Mouse (Mus musculus) bone marrow, adult 2 months (tissue): ENCODE results near the gene Il12b.

Source experiments
- CTCF ChIP-seq: fragments of 200-500 bp; IDR thresholded peaks from 2 replicates; pipeline ENCODE4 v1.5.1; 2011; ENCODE audit warnings: low read length, control low read depth; ENCODE audit not compliant: control insufficient read depth, insufficient read depth
- POLR2A ChIP-seq: fragments of 200-500 bp; IDR thresholded peaks from 2 replicates; pipeline ENCODE4 v1.6.1; 2011; ENCODE audit warnings: low read depth, mild to moderate bottlenecking, control low read depth, low read length, borderline replicate concordance; ENCODE audit not compliant: control insufficient read depth

DNA sequence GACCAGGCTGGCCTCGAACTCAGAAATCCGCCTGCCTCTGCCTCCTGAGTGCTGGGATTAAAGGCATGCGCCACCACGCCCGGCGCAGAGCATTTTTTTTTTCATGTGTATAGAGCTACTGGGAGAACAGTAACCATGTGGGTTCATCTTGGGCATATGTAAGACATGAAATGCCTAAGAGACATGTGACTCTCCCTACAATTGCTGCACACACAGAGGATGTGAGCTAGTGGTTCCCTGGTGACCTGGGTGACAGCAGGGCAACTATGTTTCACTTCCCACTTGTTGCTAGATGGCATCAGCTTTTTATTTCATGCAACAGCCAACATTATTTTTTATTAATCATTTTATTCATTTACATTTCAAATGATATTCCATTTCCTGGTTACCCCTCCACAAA lies 37.9 kb downstream of the Il12b start:
- TF ChIP-seq CTCF = no peak
- TF ChIP-seq POLR2A = no peak
